Mouse (Mus musculus): Measurements from ENCODE around the gene Zfp652. TPM values are rescaled to one million over a fixed set of nuclear protein-coding genes. Genes with fewer than 3 reads are reported as not detected.
"Not testable (repeated sequence)": the region's sequence is repeated elsewhere in the genome, so short reads cannot be mapped to it uniquely, and the experiment has no call there.

Gene Zfp652
- total RNA-seq (2015; ENCODE audit: low replicate concordance) (15.7 and 16.7 TPM in 2 replicates), total RNA-seq (2017; ENCODE audit: low replicate concordance) (8.8 and 9.6 TPM in 2 replicates)

DNA sequence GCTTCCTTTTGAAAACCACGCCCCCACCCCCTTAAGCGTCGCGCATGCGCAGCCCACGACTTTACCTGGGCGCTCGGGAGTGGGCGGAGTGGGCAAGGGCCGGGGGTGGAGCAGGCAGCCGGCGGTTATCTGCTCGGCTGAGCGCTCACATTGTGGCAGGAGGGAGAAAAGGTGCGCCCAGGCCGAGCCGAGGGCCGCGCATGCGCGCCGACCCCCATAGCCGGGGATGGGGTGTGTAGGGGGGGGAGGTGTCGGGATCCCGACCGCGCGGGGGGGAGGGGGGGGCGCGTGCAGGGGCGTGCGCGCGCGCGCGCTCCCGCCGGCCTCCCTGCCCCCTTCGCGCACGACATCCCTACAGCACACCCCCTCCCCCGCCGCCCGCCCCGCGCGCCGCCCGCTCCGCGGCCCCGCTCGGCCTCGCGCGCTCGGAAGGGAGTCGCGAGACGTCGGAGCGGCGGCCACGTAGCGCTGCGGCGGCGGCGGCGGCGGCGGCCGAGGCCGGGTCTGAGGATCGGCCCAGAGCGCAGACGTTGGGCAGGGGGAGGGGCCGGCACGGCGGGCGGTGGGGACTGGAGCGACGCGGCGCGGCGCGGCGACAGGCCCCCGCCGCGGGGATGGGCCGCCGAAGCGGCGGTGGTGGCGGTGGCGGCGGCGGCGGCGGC is at the start of gene Zfp652:
Gene Zfp652 (plus strand): TSS at position 111 of the 662 bp plus-strand sequence.
- peak; percentile 84 for ATAC-seq (replicated peaks; ENCODE audit: low FRiP score, poor library complexity, severe bottlenecking)

DNA sequence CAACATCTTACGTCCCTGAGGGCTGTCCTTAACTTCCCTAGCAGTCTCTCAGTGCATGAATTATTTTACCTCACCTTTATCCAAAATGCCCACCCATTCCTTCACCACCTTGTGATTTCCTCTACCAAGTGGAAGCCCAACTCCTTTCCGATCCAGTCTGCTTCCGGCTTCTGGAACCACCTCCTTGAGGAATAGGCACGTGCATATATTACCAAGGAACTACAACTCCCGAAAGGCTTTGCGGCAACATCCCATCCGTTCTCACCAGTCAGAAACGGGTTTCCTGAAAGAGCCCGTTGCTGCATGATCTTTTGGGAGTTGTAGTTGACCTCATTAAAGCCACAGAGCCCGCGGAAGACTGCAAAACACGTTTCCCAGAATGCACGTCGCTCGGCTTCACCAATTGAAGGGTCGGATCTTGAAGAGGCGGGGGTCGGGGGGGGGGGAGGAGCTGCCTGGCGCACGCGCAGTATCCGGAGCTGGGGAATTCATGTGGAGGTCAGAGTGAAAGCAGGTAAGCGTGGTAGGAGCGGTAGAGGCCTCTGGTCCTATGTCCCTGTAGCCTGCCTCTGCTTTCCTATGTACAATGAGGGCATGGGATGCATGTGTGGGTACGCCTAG is 45.8 kb upstream of the Zfp652 start, which contains the start of gene Phb:
Gene Phb (plus strand): TSS at position 429 of the 621 bp plus-strand sequence.
- peak; percentile 95 for ATAC-seq (replicated peaks; ENCODE audit: low FRiP score, poor library complexity, severe bottlenecking)

GRCm38 (mm10) chr11:95667177-95667576 is 45.3 kb upstream of the Zfp652 start:
- peak; percentile 53 for ATAC-seq (replicated peaks; ENCODE audit: low FRiP score, poor library complexity, severe bottlenecking)

DNA sequence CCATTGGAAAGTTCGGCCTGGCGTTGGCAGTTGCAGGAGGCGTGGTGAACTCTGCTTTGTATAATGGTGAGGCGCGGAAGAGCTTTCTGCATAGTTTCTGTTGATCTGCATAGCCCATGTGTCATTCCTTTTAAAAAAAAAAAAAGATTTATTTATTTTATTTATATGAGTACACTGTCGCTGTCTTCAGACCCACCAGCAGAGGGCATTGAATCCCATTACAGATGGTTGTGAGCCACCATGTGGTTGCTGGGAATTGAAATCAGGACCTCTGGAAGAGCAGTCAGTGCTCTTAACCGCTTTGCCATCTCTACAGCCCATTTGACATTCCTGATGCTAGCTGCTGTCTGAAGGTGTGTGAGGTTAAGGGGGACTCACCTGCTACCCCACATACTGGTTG is 44.4 kb upstream of the Zfp652 start:
- ATAC-seq (replicated peaks; ENCODE audit: low FRiP score, poor library complexity, severe bottlenecking), result not testable (repeated sequence)

GRCm38 (mm10) chr11:95675498-95675897 is 37.0 kb upstream of the Zfp652 start:
- ATAC-seq (replicated peaks; ENCODE audit: low FRiP score, poor library complexity, severe bottlenecking), result no peak

GRCm38 (mm10) chr11:95676307-95676706 is 36.2 kb upstream of the Zfp652 start:
- ATAC-seq (replicated peaks; ENCODE audit: low FRiP score, poor library complexity, severe bottlenecking), result no peak

DNA sequence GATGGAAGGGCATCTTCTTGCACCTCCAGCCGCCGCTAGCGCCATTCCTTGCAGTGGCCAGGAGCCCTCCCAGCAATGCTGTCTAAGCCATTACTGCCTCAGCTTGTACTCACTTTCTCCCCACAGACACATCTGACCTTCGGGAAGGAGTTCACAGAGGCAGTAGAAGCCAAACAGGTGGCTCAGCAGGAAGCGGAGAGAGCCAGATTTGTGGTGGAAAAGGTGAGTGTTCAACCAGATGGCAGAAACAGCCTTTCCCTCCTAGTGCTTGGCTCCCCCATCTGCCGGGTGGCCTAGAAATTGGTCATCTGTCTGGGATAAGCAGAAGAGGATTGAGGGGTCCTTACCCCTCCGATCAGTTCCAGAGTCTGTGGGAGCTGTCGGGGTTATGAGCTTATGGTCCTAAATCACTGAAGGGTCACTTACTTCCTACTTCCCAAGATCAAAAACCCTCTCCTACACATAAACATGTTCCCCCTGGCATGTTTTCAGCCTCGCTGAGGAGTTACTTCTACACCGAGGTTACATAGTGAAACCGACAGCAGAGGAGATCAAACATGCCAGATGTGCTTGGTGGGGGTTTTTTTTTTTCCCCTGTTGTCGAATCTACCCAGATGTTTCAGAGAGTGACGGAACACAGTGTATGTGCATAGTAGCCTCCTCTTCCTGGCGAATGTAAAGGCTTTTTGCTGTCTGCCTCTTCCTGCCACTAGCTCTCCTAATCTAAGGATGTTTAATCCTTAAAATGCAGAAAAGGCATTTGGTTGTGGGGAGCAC is 34.4 kb upstream of the Zfp652 start:
- no peak for ATAC-seq (replicated peaks; ENCODE audit: low FRiP score, poor library complexity, severe bottlenecking)

GRCm38 (mm10) chr11:95681995-95682601 is 30.4 kb upstream of the Zfp652 start:
- ATAC-seq (replicated peaks; ENCODE audit: low FRiP score, poor library complexity, severe bottlenecking), result no peak

GRCm38 (mm10) chr11:95682946-95683345 is 29.5 kb upstream of the Zfp652 start:
- no peak for ATAC-seq (replicated peaks; ENCODE audit: low FRiP score, poor library complexity, severe bottlenecking)

DNA sequence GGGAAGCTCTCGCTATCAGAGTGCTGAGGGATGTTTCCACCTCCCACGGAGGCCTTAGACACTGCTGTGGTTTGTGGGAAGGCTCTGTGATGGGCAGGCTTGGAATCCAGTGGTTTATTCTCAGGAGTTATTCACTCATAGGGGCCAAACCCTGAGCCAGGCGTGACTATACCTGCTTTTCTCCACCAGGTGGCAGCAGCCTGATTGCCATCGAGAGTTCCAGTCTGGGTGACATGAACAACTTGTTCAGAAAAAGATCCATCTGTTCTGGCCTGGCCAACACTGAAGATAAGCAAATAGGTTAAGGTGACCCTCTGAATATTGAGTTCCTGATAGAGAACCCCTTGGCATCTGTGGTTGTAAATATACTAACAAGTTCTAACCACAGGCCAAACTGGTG is 26.4 kb upstream of the Zfp652 start:
- peak; percentile 59 for ATAC-seq (replicated peaks; ENCODE audit: low FRiP score, poor library complexity, severe bottlenecking)

DNA sequence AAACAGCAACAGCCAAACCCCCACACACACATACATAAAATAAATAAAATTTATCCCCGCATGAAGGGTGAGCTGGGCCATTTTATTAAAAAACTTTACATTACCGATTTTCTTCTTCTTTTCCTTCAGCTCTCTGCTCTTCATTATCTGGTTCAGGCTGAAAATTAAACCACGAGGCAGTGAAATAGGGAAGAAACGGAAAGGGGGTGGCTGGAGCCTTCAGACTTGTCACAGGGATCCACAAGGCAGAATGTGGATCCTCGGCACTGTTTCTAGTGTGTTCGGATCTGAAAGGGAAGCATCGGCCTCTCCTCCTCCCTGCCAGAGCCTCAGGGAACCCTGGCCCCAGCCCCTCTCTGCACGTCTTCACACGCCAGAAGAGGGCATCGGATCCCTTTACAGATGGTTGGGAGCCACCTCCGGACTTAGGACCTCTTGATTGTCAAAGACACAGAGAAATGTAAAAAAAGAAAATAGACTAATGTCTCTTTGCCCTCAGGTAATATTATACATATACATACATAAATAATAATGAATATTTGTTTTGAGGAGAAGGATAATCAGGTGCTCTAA is 25.3 kb upstream of the Zfp652 start:
- ATAC-seq (replicated peaks; ENCODE audit: low FRiP score, poor library complexity, severe bottlenecking), result no peak

GRCm38 (mm10) chr11:95688515-95688914 is 24.0 kb upstream of the Zfp652 start:
- ATAC-seq (replicated peaks; ENCODE audit: low FRiP score, poor library complexity, severe bottlenecking), result peak; percentile 55

DNA sequence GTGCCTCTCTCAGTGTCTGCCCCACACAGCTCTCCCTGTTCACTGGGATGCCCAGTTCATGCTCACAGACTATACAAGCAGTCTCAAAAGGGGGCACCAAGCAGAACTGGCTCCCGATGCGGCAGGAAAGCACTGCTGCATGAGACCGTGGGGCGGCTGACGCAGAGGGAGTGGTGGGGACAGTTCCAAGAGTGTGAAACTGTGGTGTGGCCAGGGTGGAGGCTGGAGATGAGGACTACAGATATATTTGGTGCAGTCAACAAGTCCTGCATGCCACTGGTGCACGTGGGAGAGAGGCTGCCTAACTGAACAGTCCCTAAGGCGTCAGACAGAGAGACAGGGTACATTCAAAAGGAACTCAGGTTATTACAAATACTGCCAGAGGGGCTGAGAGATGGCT is 23.5 kb upstream of the Zfp652 start:
- ATAC-seq (replicated peaks; ENCODE audit: low FRiP score, poor library complexity, severe bottlenecking), result peak; percentile 85

- no peak for ATAC-seq (replicated peaks; ENCODE audit: low FRiP score, poor library complexity, severe bottlenecking)
Measured at GRCm38 (mm10) chr11:95689544-95689943, 22.9 kb upstream of the Zfp652 start.

DNA sequence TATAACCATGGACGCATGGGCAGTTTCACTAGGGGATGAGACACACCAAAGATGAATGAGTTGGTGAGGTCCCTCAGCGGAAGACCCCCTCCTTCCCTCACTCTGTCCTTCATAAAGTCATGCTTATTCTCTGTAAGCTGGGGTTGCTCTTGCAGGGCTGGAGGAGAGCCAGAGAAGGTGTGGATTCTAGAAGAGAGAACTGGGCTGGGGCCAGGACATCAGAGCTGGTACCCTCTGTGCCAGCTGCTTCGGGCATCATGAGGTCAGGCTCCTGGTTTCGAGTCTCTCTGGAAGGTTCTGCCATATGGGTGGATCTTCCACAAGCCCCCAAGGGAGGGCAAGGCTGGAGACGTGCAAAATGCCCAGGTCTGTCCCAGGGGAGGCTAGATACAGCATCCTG is 13.9 kb upstream of the Zfp652 start:
- ATAC-seq (replicated peaks; ENCODE audit: low FRiP score, poor library complexity, severe bottlenecking), result no peak

GRCm38 (mm10) chr11:95700778-95701739 is 11.4 kb upstream of the Zfp652 start:
- peak; percentile 62 for ATAC-seq (replicated peaks; ENCODE audit: low FRiP score, poor library complexity, severe bottlenecking)

DNA sequence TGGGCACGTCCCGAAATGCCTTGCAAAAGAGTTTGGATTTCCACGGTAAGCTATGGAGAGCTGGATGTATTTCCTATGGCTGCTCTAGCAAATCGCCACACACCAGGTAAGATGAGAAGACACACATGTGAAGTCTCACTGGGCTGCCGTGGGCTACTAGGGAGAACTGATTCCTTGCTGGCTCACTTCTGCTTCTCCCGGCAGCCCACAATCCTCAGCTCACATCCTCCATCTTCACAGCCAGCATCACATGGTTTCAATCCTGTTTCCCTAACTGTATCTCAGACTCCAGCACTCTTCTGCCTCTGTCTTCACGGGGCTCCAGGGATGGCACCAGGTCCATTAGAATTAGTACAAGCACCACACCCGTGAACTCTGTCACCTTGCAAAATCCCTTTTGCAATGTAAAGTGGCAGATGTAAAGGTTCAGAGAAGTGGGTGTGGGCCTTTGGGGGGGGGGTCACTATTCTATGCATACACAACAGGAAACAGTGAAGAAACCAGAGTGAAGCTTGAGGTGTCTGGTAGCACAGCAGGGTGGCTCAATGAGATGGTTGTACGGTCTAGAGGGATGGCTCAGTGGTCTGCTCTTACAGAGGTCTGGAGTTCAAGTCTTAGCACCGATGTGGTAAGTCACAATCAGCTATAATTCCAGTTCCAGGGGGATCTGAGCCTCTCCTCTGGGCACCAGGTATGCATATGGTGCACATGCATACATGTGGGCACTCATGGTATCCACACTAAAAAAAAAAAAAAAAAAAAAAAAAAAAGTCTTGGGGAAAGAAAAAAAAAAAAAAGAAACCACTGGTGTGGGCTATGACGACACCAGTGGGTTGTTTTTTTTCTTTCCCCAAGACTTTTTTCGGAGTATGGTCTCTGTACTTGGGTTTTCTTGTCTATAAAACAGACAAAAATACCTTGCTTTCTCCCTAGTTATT is 8.2 kb upstream of the Zfp652 start:
- ATAC-seq (replicated peaks; ENCODE audit: low FRiP score, poor library complexity, severe bottlenecking), result no peak

DNA sequence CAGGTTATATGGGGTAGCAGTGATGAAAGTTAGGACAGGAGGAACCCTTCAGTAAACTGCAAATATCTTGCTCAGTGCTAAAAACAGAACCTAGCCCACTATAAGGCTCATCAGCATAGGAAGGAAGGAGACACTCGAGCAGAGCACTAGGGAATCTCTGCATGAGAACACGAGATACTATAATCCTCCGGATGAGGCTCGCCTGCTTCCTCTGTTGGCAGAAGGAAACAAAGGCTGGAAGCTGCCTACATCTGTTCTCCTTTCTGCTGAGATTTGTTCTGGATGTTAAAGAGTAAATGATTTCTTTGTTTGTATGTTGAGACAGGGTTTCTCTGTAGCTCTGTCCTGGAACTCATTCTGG is 7.5 kb upstream of the Zfp652 start:
- ATAC-seq (replicated peaks; ENCODE audit: low FRiP score, poor library complexity, severe bottlenecking), result no peak

All from erythroblast, adult 5-6 weeks (primary cell).